Mouse (Mus musculus) CH12.LX (cell line): Measurements from ENCODE around the gene Phkg1. TPM values are rescaled to one million over a fixed set of nuclear protein-coding genes. Genes with fewer than 3 reads are reported as not detected.

Experiments used
- DNase-seq: peaks from one replicate; pipeline ENCODE4 v3.0.0-alpha.2; 2013; ENCODE audit errors: extremely low read depth
- H3K27ac ChIP-seq: 2 replicates; pipeline ENCODE4 v1.5.1; 2012; ENCODE audit warnings: low read depth, mild to moderate bottlenecking, control low read depth, moderate library complexity; ENCODE audit not compliant: insufficient read depth
- H3K27me3 ChIP-seq: replicated peaks from 2 replicates; pipeline ENCODE3; 2012; ENCODE audit warnings: inconsistent platforms
- H3K36me3 ChIP-seq, 2 experiments: replicated peaks in 1 of 2; 2 replicates each; pipeline versions ENCODE3 to v1.6.1; 2012; ENCODE audit warnings: inconsistent platforms in 1 of 2, low read length in 1 of 2, mild to moderate bottlenecking in 1 of 2, mixed read lengths in 1 of 2, moderate library complexity in 1 of 2; ENCODE audit not compliant: control insufficient read depth in 1 of 2, insufficient read depth in 1 of 2
- H3K4me1 ChIP-seq, 2 experiments: 2 replicates each; pipeline ENCODE4 v1.6.1; 2012; ENCODE audit warnings: inconsistent platforms in 1 of 2, moderate library complexity in 1 of 2; ENCODE audit not compliant: insufficient read depth in 2 of 2, control insufficient read depth in 1 of 2
- H3K4me2 ChIP-seq: 2 replicates; pipeline ENCODE4 v1.6.1; 2012; ENCODE audit warnings: low read depth, mild to moderate bottlenecking, control low read depth; ENCODE audit not compliant: poor library complexity, insufficient read depth, severe bottlenecking
- H3K4me3 ChIP-seq, 3 experiments: fragments of 150-350 bp in 1 of 3; sonication (generic) in 1 of 3; replicated peaks in 1 of 3; 2 replicates each; pipeline versions ENCODE3 to v1.5.1; 2011 to 2012; ENCODE audit warnings: low read depth in 2 of 3, low read length in 2 of 3, mild to moderate bottlenecking in 2 of 3, moderate library complexity in 2 of 3, control low read depth in 1 of 3, improper control_type of control experiment in 1 of 3, inconsistent platforms in 1 of 3, mixed read lengths in 1 of 3; ENCODE audit not compliant: poor library complexity in 1 of 3
- H3K79me2 ChIP-seq: replicated peaks from 2 replicates; pipeline ENCODE4 v1.6.1; 2012; ENCODE audit warnings: mild to moderate bottlenecking, moderate library complexity; ENCODE audit not compliant: control insufficient read depth, poor library complexity, insufficient read depth, severe bottlenecking; ENCODE audit errors: extremely low read depth
- H3K9ac ChIP-seq: 2 replicates; pipeline ENCODE4 v1.6.1; 2012; ENCODE audit warnings: low read depth, mild to moderate bottlenecking, control low read depth, moderate library complexity; ENCODE audit not compliant: insufficient read depth
- H3K9me3 ChIP-seq: replicated peaks from 2 replicates; pipeline ENCODE3; 2012; ENCODE audit warnings: low read length, inconsistent platforms, mixed read lengths
- CHD1 ChIP-seq: IDR thresholded peaks from 2 replicates; pipeline ENCODE4 v1.6.1; 2012; ENCODE audit warnings: low read depth, low read length, improper control_type of control experiment, inconsistent platforms
- E2F4 ChIP-seq: IDR thresholded peaks from 2 replicates; pipeline ENCODE4 v1.6.1; 2011; ENCODE audit warnings: low read depth, low read length, improper control_type of control experiment; ENCODE audit not compliant: insufficient replicate concordance
- ELF1 ChIP-seq: IDR thresholded peaks from 2 replicates; pipeline ENCODE4 v1.6.1; 2014; ENCODE audit warnings: low read depth, mild to moderate bottlenecking, inconsistent platforms, low read length, improper control_type of control experiment
- EP300 ChIP-seq: IDR thresholded peaks from 2 replicates; pipeline ENCODE4 v1.6.1; 2011; ENCODE audit warnings: low read length, improper control_type of control experiment
- GABPA ChIP-seq: IDR thresholded peaks from 2 replicates; pipeline ENCODE4 v1.6.1; 2012; ENCODE audit warnings: low read depth, low read length, improper control_type of control experiment, inconsistent platforms; ENCODE audit not compliant: insufficient replicate concordance
- KAT2A ChIP-seq: IDR thresholded peaks from 2 replicates; pipeline ENCODE4 v1.6.1; 2012; ENCODE audit warnings: low read length, improper control_type of control experiment, inconsistent platforms; ENCODE audit not compliant: insufficient replicate concordance
- MAFK ChIP-seq: IDR thresholded peaks from 2 replicates; pipeline ENCODE4 v1.6.1; 2011; ENCODE audit warnings: low read length, improper control_type of control experiment; ENCODE audit not compliant: insufficient replicate concordance
- POLR2AphosphoS2 ChIP-seq: IDR thresholded peaks from 2 replicates; pipeline ENCODE4 v1.6.1; 2011; ENCODE audit warnings: low read depth, low read length, improper control_type of control experiment
- RCOR1 ChIP-seq: conservative IDR thresholded peaks from 2 replicates; pipeline ENCODE4 v1.6.1; 2012; ENCODE audit warnings: low read depth, mild to moderate bottlenecking, inconsistent platforms, low read length, improper control_type of control experiment
- SIN3A ChIP-seq: IDR thresholded peaks from 2 replicates; pipeline ENCODE4 v1.6.1; 2012; ENCODE audit warnings: low read length, improper control_type of control experiment, inconsistent platforms
- USF1 ChIP-seq: IDR thresholded peaks from 2 replicates; pipeline ENCODE4 v1.6.1; 2014; ENCODE audit warnings: low read depth, mild to moderate bottlenecking, inconsistent platforms, low read length, improper control_type of control experiment
- USF2 ChIP-seq: conservative IDR thresholded peaks from 2 replicates; pipeline ENCODE4 v1.6.1; 2011; ENCODE audit warnings: low read depth, low read length, improper control_type of control experiment
- dilution Hi-C: fragments of 300-500 bp; cut with MboI; formaldehyde crosslinking; loops from 2 replicates; pipeline ENCODE4 v1.14.3; 2020; ENCODE audit warnings: low sequenced_read_pairs; ENCODE audit not compliant: extremely low pct_unique_long_range_greater_than_20kb, extremely low pct_ligation_motif_present
- in situ Hi-C: fragments of 300-500 bp; cut with MboI; formaldehyde crosslinking; loops from 3 replicates; pipeline ENCODE4 v1.14.3; 2019; ENCODE audit warnings: low sequenced_read_pairs, low pct_ligation_motif_present, low pct_unique_long_range_greater_than_20kb, mixed read lengths
- polyA plus RNA-seq: library from polyadenylated mRNA; unstranded; fragments of >175 nt; gene quantifications from 2 replicates; pipeline ENCODE4 v1.2.1, GENCODE M21; 2012; ENCODE audit warnings: low read depth; ENCODE audit not compliant: insufficient read length
- total RNA-seq, 2 experiments: library from RNA; depleted of rRNA; stranded (reverse); fragments of 300-350 nt in 1 of 2; fragments of >200 nt in 1 of 2; gene quantifications; 2 replicates each; pipeline ENCODE4 v1.2.3; 2012 to 2014

Gene Phkg1
- total and polyA plus RNA-seq, 3 experiments: 0.21 to 0.61 (median 0.23) TPM

DNA sequence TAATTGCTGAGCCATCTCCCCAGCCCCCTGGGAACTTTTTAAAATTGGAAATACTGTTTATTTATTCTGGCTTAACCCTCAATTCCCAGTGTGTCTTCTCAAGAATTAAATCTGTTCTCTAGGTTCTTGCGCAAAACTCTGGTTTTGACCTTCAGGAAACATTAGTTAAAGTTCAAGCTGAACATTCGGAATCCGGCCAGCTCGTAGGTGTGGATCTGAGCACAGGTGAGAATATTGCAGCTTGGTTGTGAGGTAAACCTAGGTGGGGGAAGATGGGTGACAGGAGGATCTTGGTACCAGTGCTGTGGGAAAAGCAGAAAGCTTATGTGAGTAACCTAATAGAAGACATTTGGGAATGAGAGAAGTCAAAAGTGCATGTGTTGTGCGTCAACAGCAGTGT lies 53.5 kb downstream of the Phkg1 start:
- TF ChIP-seq USF1: no peak
- no peak for TF ChIP-seq POLR2AphosphoS2
- no peak for TF ChIP-seq MAFK
- TF ChIP-seq RCOR1: no peak
- no peak for TF ChIP-seq EP300
- TF ChIP-seq GABPA: no peak
- TF ChIP-seq USF2: no peak
- no peak for TF ChIP-seq KAT2A
- TF ChIP-seq SIN3A: no peak
- no peak for TF ChIP-seq ELF1
- no peak for TF ChIP-seq E2F4
- no peak for TF ChIP-seq CHD1
- TF ChIP-seq, all 38 proteins: peak for 0
- Histone ChIP-seq H3K4me3 (no peak overlapping the region), H3K27ac (no peak overlapping the region), H3K27me3 (no peaks in the 10 kb centered on the region), H3K9me3 (peaks cover 6% of the 10 kb centered on the region), H3K9ac (no peak overlapping the region), H3K4me2 (no peak overlapping the region), H3K4me1 (peaks cover 0 to 16% of the 10 kb centered on the region in 2 experiments; a peak in 1 of 4 replicates), H3K79me2 (peaks cover 19% of the 10 kb centered on the region), H3K36me3 (peaks cover 24 to 32% of the 10 kb centered on the region in 2 experiments)
- in situ Hi-C loops: no loop called here
- dilution Hi-C loops: no loop called here
- DNase-seq: no peak

Other genes with a start within 250 kb of the Phkg1 start
- gene Zfp11, start 228.4 kb downstream of the Phkg1 start, total RNA-seq (2012; rRNA removed): not detected in 2 replicates
- not detected in 2 replicates for gene Zfp11, start 228.4 kb downstream of the Phkg1 start, total RNA-seq (2014; rRNA removed)
- not detected in 2 replicates for gene Zfp11, start 228.4 kb downstream of the Phkg1 start, polyA plus RNA-seq
- gene Sept14, start 190.0 kb downstream of the Phkg1 start, total RNA-seq (2012; rRNA removed): not detected in 2 replicates
- gene Sept14, start 190.0 kb downstream of the Phkg1 start, total RNA-seq (2014; rRNA removed): not detected in 2 replicates
- gene Sept14, start 190.0 kb downstream of the Phkg1 start, polyA plus RNA-seq: not detected in 2 replicates
- 134 and 136 TPM in 2 replicates for gene Mrps17, start 183.1 kb downstream of the Phkg1 start, total RNA-seq (2012; rRNA removed)
- 156 and 159 TPM in 2 replicates for gene Mrps17, start 183.1 kb downstream of the Phkg1 start, total RNA-seq (2014; rRNA removed)
- gene Mrps17, start 183.1 kb downstream of the Phkg1 start, polyA plus RNA-seq: 119 and 127 TPM in 2 replicates
- gene Nipsnap2, start 173.5 kb downstream of the Phkg1 start, total RNA-seq (2012; rRNA removed): 24.3 and 30.4 TPM in 2 replicates
- gene Nipsnap2, start 173.5 kb downstream of the Phkg1 start, total RNA-seq (2014; rRNA removed): 23.9 and 24.8 TPM in 2 replicates
- 18.3 TPM in 2 replicates for gene Nipsnap2, start 173.5 kb downstream of the Phkg1 start, polyA plus RNA-seq
- 145 and 232 TPM in 2 replicates for gene Psph, start 111.1 kb downstream of the Phkg1 start, total RNA-seq (2012; rRNA removed)
- gene Psph, start 111.1 kb downstream of the Phkg1 start, total RNA-seq (2014; rRNA removed): 199 and 252 TPM in 2 replicates
- gene Psph, start 111.1 kb downstream of the Phkg1 start, polyA plus RNA-seq: 128 and 139 TPM in 2 replicates
- gene Sumf2, start 51.6 kb downstream of the Phkg1 start, total RNA-seq (2012; rRNA removed): 43.0 and 47.8 TPM in 2 replicates
- 30.7 and 34.6 TPM in 2 replicates for gene Sumf2, start 51.6 kb downstream of the Phkg1 start, total RNA-seq (2014; rRNA removed)
- gene Sumf2, start 51.6 kb downstream of the Phkg1 start, polyA plus RNA-seq: 39.7 and 50.3 TPM in 2 replicates
- 552 and 592 TPM in 2 replicates for gene Chchd2, start 11.1 kb downstream of the Phkg1 start, total RNA-seq (2012; rRNA removed)
- 988 and 1,007 TPM in 2 replicates for gene Chchd2, start 11.1 kb downstream of the Phkg1 start, total RNA-seq (2014; rRNA removed)
- gene Chchd2, start 11.1 kb downstream of the Phkg1 start, polyA plus RNA-seq: 346 and 370 TPM in 2 replicates
- gene Zbed5, start 2.8 kb downstream of the Phkg1 start, total RNA-seq (2012; rRNA removed): 4.5 and 5.4 TPM in 2 replicates
- gene Zbed5, start 2.8 kb downstream of the Phkg1 start, total RNA-seq (2014; rRNA removed): 6.4 and 7.4 TPM in 2 replicates
- 4.9 and 5.1 TPM in 2 replicates for gene Zbed5, start 2.8 kb downstream of the Phkg1 start, polyA plus RNA-seq
- gene Nupr1l, start 10.0 kb upstream of the Phkg1 start, total RNA-seq (2012; rRNA removed): 0.46 and 0.68 TPM in 2 replicates
- 0.46 TPM in 1 of 2 replicates, not detected in the other for gene Nupr1l, start 10.0 kb upstream of the Phkg1 start, total RNA-seq (2014; rRNA removed)
- gene Nupr1l, start 10.0 kb upstream of the Phkg1 start, polyA plus RNA-seq: not detected in 2 replicates
- gene Vkorc1l1, start 43.4 kb upstream of the Phkg1 start, total RNA-seq (2012; rRNA removed): 8.7 and 11.0 TPM in 2 replicates
- 27.0 and 31.4 TPM in 2 replicates for gene Vkorc1l1, start 43.4 kb upstream of the Phkg1 start, total RNA-seq (2014; rRNA removed)
- gene Vkorc1l1, start 43.4 kb upstream of the Phkg1 start, polyA plus RNA-seq: 25.4 and 33.1 TPM in 2 replicates
- 180 and 187 TPM in 2 replicates for gene Gusb, start 104.5 kb upstream of the Phkg1 start, total RNA-seq (2012; rRNA removed)
- 72.4 and 73.4 TPM in 2 replicates for gene Gusb, start 104.5 kb upstream of the Phkg1 start, total RNA-seq (2014; rRNA removed)
- 200 and 210 TPM in 2 replicates for gene Gusb, start 104.5 kb upstream of the Phkg1 start, polyA plus RNA-seq
- gene Asl, start 130.7 kb upstream of the Phkg1 start, total RNA-seq (2012; rRNA removed): 54.4 and 70.4 TPM in 2 replicates
- gene Asl, start 130.7 kb upstream of the Phkg1 start, total RNA-seq (2014; rRNA removed): 44.8 and 45.3 TPM in 2 replicates
- 60.1 and 61.0 TPM in 2 replicates for gene Asl, start 130.7 kb upstream of the Phkg1 start, polyA plus RNA-seq
- 42.3 and 50.2 TPM in 2 replicates for gene Crcp, start 130.7 kb upstream of the Phkg1 start, total RNA-seq (2012; rRNA removed)
- gene Crcp, start 130.7 kb upstream of the Phkg1 start, total RNA-seq (2014; rRNA removed): 57.1 and 58.3 TPM in 2 replicates
- gene Crcp, start 130.7 kb upstream of the Phkg1 start, polyA plus RNA-seq: 63.2 and 73.6 TPM in 2 replicates
- gene Tpst1, start 174.8 kb upstream of the Phkg1 start, total RNA-seq (2012; rRNA removed): 36.8 and 45.5 TPM in 2 replicates
- gene Tpst1, start 174.8 kb upstream of the Phkg1 start, total RNA-seq (2014; rRNA removed): 49.9 and 52.5 TPM in 2 replicates
- gene Tpst1, start 174.8 kb upstream of the Phkg1 start, polyA plus RNA-seq: 43.2 and 50.4 TPM in 2 replicates
- 3.7 and 4.3 TPM in 2 replicates for gene Kctd7, start 246.3 kb upstream of the Phkg1 start, total RNA-seq (2012; rRNA removed)
- gene Kctd7, start 246.3 kb upstream of the Phkg1 start, total RNA-seq (2014; rRNA removed): 2.8 and 3.3 TPM in 2 replicates
- gene Kctd7, start 246.3 kb upstream of the Phkg1 start, polyA plus RNA-seq: 2.6 and 2.8 TPM in 2 replicates